Mouse (Mus musculus) embryonic facial prominence, embryonic 13.5 days (tissue): ENCODE measurements around the gene Heatr6. TPM values are rescaled to one million over a fixed set of nuclear protein-coding genes. Genes with fewer than 3 reads are reported as not detected.

Experiments
- ATAC-seq: fragments of 200-750 bp; cut with Nextera tagmentation; 2 replicates; pipeline ENCODE4 v1.8.0; 2017; ENCODE audit warnings: low read depth; ENCODE audit not compliant: insufficient number of reproducible peaks, insufficient read depth, low FRiP score, low TSS enrichment
- H3K27ac ChIP-seq: fragments of 300-500 bp; sonication (generic); 2 replicates; pipeline ENCODE4 v1.5.1; 2015; ENCODE audit warnings: moderate library complexity, mild to moderate bottlenecking, inconsistent platforms
- H3K27me3 ChIP-seq: fragments of 300-500 bp; sonication (generic); 2 replicates; pipeline ENCODE4 v1.6.1; 2015; ENCODE audit warnings: mild to moderate bottlenecking, inconsistent platforms
- H3K36me3 ChIP-seq: fragments of 300-500 bp; sonication (generic); 2 replicates; pipeline ENCODE4 v1.6.1; 2015; ENCODE audit warnings: mild to moderate bottlenecking, inconsistent platforms
- H3K4me1 ChIP-seq: fragments of 300-500 bp; sonication (generic); 2 replicates; pipeline ENCODE4 v1.6.1; 2015; ENCODE audit warnings: inconsistent platforms
- H3K4me2 ChIP-seq: fragments of 300-500 bp; sonication (generic); 2 replicates; pipeline ENCODE4 v1.6.1; 2015; ENCODE audit warnings: moderate library complexity, mild to moderate bottlenecking, inconsistent platforms
- H3K4me3 ChIP-seq: fragments of 300-500 bp; sonication (generic); 2 replicates; pipeline ENCODE4 v1.5.1; 2015; ENCODE audit warnings: mild to moderate bottlenecking, inconsistent platforms
- H3K9ac ChIP-seq: fragments of 300-500 bp; sonication (generic); 2 replicates; pipeline ENCODE4 v1.6.1; 2015; ENCODE audit warnings: mild to moderate bottlenecking, inconsistent platforms
- H3K9me3 ChIP-seq: fragments of 300-500 bp; sonication (generic); 2 replicates; pipeline ENCODE4 v1.6.1; 2016; ENCODE audit warnings: inconsistent platforms
- WGBS: fragments of 180-500 bp; shearing (Covaris S2); methylation state at CpG from one replicate; pipeline ENCODE4 v1.1.7; 2015; ENCODE audit warnings: mixed read lengths; 5-methylcytosine and 5-hydroxymethylcytosine counted together
- polyA plus RNA-seq: library from polyadenylated mRNA; unstranded; fragments of >200 nt; fragmentation: Nextera tagmentation; extraction: Ambion mirVana; gene quantifications from 2 replicates; pipeline ENCODE4 v1.2.1, GENCODE M21; 2015

The Heatr6 gene
- polyA plus RNA-seq, 1 experiment from 2014 or later = 32.1 TPM

DNA sequence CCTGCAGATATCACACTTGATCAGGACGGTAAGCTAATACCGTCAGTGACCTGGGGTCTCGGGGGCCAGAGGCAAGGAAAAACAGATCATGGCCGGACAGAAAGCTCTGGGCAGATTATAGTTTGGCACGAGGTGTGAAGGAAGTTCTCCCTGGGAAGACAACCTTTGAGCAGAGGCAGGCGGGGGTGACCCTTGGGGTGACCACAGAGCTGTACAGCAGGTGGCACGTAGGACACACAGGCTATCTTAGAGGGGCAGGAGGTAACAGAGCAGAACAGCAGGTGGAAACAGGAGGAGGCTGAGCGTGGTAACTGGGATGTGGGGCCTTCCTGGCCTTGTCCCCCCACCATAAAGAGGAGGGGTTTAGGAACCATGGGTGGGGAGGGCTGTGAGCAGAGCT lies 34.8 kb downstream of the Heatr6 start:
- Histone ChIP-seq H3K4me3 (no peak overlapping the region), H3K36me3 (peaks cover 6% of the 10 kb centered on the region; the same call in 1 of the 2 replicates), H3K9me3 (no peaks in the 10 kb centered on the region), H3K9ac (no peak overlapping the region), H3K27ac (no peak overlapping the region), H3K4me1 (peaks cover 5% of the 10 kb centered on the region; the same call in 1 of the 2 replicates), H3K27me3 (no peaks in the 10 kb centered on the region), H3K4me2 (no peak overlapping the region)
- no peak for ATAC-seq
- WGBS = 68% methylated on average over 8 of the region's 8 CpGs

DNA sequence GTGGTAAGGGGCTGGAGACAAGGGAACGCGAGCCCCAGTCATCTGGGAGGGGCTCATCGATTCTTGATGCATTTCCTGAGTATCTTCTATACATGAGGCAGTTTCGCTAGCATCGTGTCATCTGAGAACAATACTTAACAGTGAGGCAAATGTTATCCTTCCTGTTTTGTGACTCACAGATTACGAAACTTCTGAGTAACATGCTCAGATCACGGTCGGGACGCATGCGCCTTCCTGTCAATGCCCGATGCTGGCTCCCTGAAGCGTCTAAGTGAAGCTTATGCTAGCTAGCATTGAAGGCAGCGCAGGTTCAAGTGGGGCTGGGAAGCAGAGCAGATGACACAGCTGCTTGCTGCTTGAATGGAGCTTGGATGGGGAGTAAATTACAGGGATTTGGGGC lies 35.8 kb downstream of the Heatr6 start:
- WGBS = 52% methylated on average over 13 of the region's 13 CpGs
- Histone ChIP-seq H3K9me3 (no peaks in the 10 kb centered on the region), H3K4me1 (0 out of 2 replicates have a peak, but pooled peaks cover under 1% of the 10 kb centered on the region), H3K4me3 (no peak overlapping the region), H3K9ac (no peak overlapping the region; the same call in 1 of the 2 replicates), H3K27ac (no peak overlapping the region), H3K36me3 (no peaks in the 10 kb centered on the region), H3K4me2 (no peak overlapping the region), H3K27me3 (no peaks in the 10 kb centered on the region)
- ATAC-seq = no peak

- Histone ChIP-seq H3K36me3 (no peaks in the 10 kb centered on the region), H3K4me1 (no peaks in the 10 kb centered on the region), H3K9ac (no peak overlapping the region), H3K27me3 (no peaks in the 10 kb centered on the region), H3K4me2 (no peak overlapping the region), H3K4me3 (no peak overlapping the region), H3K9me3 (no peaks in the 10 kb centered on the region), H3K27ac (no peak overlapping the region)
- ATAC-seq = no peak
- WGBS = 65% methylated on average over 4 of the region's 4 CpGs
Observed at GRCm38 (mm10) chr11:83791133-83791532, 37.6 kb downstream of the Heatr6 start.

DNA sequence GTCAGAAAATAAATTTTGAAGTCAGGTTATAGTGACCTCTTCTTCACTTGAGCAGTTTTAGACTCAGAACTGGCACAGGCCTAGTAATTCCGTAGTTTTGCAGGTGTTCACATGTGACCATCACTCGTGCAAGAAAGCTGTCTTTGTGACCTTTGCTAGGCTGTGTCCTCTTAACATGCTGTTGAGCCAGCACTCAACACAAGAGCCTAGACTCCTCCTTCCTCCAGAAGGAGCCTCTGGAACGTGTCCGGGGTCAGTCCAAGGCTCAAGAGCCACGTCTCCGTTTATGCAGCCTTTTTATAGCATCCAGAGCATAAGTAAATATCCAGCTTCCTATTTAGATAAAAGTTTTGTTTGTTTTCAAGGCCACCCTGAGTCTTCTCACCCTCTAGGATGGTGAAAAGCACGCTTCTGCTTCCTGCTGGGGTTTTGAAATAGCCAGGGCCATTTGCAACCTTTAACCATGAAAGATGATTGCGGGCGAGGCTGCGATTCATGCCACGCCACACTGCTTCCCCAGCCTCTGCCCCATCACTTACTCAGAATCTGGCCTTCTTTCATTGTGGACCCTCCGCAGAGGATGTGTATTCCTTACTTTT lies 38.9 kb downstream of the Heatr6 start:
- Histone ChIP-seq H3K4me2 (no peak overlapping the region), H3K9me3 (no peaks in the 10 kb centered on the region), H3K9ac (no peak overlapping the region), H3K27me3 (no peaks in the 10 kb centered on the region), H3K4me1 (no peaks in the 10 kb centered on the region), H3K4me3 (no peak overlapping the region), H3K27ac (no peak overlapping the region), H3K36me3 (no peaks in the 10 kb centered on the region)
- WGBS = 80% methylated on average over 12 of the region's 12 CpGs
- no peak for ATAC-seq

- no peak overlapping the region for H3K4me2 ChIP-seq
- no peak for ATAC-seq
- WGBS = 81% methylated on average over 14 of the region's 14 CpGs
- H3K4me1 ChIP-seq = no peaks in the 10 kb centered on the region
- no peak overlapping the region for H3K27ac ChIP-seq
- H3K4me3 ChIP-seq = no peak overlapping the region
- H3K9ac ChIP-seq = no peak overlapping the region
- no peaks in the 10 kb centered on the region for H3K9me3 ChIP-seq
- H3K27me3 ChIP-seq = no peaks in the 10 kb centered on the region
- no peaks in the 10 kb centered on the region for H3K36me3 ChIP-seq
Observed at GRCm38 (mm10) chr11:83793264-83793663, 39.8 kb downstream of the Heatr6 start.

DNA sequence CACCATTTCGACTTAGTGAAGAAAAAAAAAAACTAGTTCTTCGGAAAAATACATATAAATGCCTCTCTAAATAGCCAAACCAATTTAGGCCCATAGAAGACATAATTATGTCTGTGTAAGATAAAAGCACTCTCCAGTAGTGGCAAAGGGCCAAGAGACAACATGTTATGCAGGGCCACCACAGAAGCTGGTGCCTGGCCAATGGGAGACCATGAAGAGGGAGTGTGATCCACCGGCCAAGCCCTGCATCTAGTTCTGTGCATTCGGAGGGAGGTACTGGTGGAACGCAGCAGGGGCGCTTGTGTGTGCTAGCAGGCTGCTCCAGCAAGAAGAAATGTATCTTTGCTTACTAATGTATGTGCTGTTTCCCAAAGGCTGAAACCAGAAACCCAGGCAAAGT lies 42.6 kb downstream of the Heatr6 start:
- Histone ChIP-seq H3K27ac (no peak overlapping the region), H3K9me3 (no peaks in the 10 kb centered on the region), H3K27me3 (no peaks in the 10 kb centered on the region), H3K4me2 (no peak overlapping the region), H3K4me1 (no peaks in the 10 kb centered on the region), H3K4me3 (no peak overlapping the region), H3K36me3 (no peaks in the 10 kb centered on the region), H3K9ac (no peak overlapping the region)
- WGBS = 63% methylated on average over 6 of the region's 6 CpGs
- ATAC-seq = no peak

DNA sequence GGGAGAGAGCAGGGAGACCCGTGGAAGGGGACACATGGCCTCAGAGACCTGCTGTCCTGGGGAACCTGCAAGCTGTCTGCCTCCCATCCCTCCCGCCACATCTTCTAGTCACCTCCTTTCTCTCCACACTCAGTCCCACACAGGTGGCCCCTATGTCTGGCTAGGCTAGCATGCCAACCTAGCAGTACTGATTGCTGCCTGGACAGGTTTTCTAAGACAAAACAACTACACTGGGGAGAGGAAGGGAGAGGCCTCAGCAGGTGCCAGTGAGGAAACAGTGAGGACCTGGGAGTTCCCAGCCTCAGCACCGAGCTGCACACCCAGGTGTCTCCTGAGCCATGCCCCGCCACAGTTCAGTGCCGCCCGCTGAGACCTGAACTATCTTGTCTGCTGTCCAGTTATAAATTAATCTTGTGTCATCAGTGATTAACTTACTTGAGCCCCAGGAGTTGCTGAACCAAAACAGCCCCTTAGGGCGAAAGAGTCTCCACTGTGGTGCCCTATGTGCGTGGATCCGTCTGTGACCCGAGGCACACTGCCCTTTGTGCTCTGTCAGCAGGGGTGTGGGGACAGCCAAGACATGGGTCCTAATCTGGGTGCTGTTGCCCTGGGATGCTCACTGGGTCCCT lies 43.6 kb downstream of the Heatr6 start:
- Histone ChIP-seq H3K36me3 (no peaks in the 10 kb centered on the region), H3K9ac (no peak overlapping the region), H3K9me3 (no peaks in the 10 kb centered on the region), H3K27ac (no peak overlapping the region), H3K27me3 (no peaks in the 10 kb centered on the region), H3K4me3 (no peak overlapping the region), H3K4me2 (no peak overlapping the region), H3K4me1 (no peaks in the 10 kb centered on the region)
- WGBS = 72% methylated on average over 10 of the region's 10 CpGs
- ATAC-seq = no peak

- ATAC-seq = no peak
- no peaks in the 10 kb centered on the region for H3K9me3 ChIP-seq
- H3K9ac ChIP-seq = no peak overlapping the region
- 72% methylated on average over 12 of the region's 12 CpGs for WGBS
- H3K4me2 ChIP-seq = no peak overlapping the region
- no peaks in the 10 kb centered on the region for H3K36me3 ChIP-seq
- no peak overlapping the region for H3K4me3 ChIP-seq
- no peaks in the 10 kb centered on the region for H3K27me3 ChIP-seq
- no peak overlapping the region for H3K27ac ChIP-seq
- H3K4me1 ChIP-seq = no peaks in the 10 kb centered on the region
Observed at GRCm38 (mm10) chr11:83799871-83800430, 46.5 kb downstream of the Heatr6 start.

DNA sequence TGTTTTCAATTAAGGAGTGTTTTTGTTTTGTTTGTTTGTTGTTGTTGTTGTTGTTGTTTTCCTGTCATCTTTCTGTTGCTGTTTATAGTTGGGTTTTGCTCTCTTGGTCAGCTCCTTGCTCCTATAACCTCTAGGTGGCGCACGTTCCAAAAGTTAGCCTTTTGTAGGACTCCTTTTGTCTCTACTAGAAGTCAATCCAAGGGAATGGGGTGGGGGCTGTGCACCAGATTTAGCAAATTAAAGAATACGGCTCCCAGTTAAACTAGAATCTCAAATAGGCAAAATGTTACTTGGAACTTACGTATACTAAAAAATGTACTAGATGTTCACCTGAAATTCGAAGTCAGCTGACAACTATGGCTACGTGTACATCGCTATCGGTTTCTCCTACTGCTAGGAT lies 48.7 kb downstream of the Heatr6 start:
- Histone ChIP-seq H3K36me3 (no peaks in the 10 kb centered on the region), H3K9me3 (no peaks in the 10 kb centered on the region), H3K27me3 (no peaks in the 10 kb centered on the region), H3K9ac (no peak overlapping the region), H3K4me3 (no peak overlapping the region), H3K4me2 (no peak overlapping the region), H3K27ac (no peak overlapping the region), H3K4me1 (no peaks in the 10 kb centered on the region)
- 66% methylated on average over 8 of the region's 8 CpGs for WGBS
- no peak for ATAC-seq

DNA sequence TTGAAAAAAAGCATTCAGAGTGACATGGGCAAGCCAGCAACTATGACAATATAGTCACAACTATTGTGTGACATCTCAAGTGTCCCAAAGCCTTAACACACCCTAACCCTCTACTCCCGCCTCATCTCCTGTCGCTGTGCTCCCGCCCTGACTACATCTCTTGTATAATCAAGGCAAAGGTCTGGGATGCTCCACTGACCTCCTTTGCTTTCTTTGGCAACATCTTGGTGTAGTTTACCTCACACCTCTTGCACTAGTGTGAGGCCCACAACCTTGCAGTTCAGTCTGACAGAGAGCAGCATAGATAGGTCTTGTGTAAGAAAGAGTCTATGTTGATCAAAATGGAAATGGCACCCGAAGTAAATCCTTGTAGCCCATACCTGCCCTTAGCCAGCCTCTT lies 49.1 kb downstream of the Heatr6 start:
- no peaks in the 10 kb centered on the region for H3K4me1 ChIP-seq
- no peaks in the 10 kb centered on the region for H3K27me3 ChIP-seq
- no peak overlapping the region for H3K9ac ChIP-seq
- H3K36me3 ChIP-seq = no peaks in the 10 kb centered on the region
- ATAC-seq = no peak
- no peaks in the 10 kb centered on the region for H3K9me3 ChIP-seq
- no peak overlapping the region for H3K4me2 ChIP-seq
- WGBS = 91% methylated on average over 4 of the region's 4 CpGs
- H3K27ac ChIP-seq = no peak overlapping the region
- H3K4me3 ChIP-seq = no peak overlapping the region

DNA sequence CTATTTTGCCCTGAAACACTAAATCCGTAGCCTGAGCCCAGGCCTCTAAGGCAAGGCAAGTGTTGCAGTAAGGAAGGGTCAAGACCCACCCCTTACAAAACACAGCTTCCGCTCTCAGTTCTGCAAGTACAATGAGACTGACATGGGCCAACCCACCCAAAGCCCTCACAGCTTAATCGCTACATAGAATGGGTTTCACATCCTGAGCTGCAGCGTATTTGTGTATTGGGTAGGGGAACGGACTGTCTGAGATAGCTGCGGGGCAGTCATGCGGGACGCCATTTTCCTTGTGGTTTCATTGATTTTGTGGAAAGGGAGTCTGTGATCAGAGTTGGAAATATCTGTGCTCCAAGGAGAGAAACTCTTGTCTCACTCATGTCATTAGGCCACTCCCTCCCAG lies 56.9 kb downstream of the Heatr6 start:
- H3K27ac ChIP-seq = no peak overlapping the region
- H3K27me3 ChIP-seq = no peaks in the 10 kb centered on the region
- no peak overlapping the region for H3K9ac ChIP-seq
- 83% methylated on average over 8 of the region's 8 CpGs for WGBS
- ATAC-seq = no peak
- no peaks in the 10 kb centered on the region for H3K9me3 ChIP-seq
- no peaks in the 10 kb centered on the region for H3K36me3 ChIP-seq
- H3K4me1 ChIP-seq = 0 out of 2 replicates have a peak, but pooled peaks cover 3% of the 10 kb centered on the region
- H3K4me2 ChIP-seq = no peak overlapping the region
- no peak overlapping the region for H3K4me3 ChIP-seq

DNA sequence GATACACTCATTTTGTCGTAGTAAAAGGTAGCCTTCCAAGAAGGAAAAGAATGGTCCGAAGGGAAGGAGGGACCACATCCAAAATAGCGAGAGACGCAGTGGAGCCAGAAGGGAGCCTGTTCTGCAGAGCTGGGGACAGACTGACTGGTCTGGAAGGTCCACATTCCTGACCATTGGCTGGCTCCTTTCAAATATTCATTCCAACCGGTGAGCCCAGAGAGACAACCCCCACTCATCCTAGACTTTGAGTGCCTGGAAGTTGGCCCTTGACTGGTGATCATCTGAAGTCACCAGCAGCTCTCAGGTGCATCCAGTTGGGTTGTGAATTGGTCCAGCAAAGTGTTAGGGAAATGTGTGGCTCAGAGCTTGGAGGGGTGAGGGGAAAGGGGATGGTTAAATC lies 61.7 kb downstream of the Heatr6 start:
- no peak overlapping the region for H3K4me2 ChIP-seq
- no peaks in the 10 kb centered on the region for H3K27me3 ChIP-seq
- no peaks in the 10 kb centered on the region for H3K36me3 ChIP-seq
- H3K9me3 ChIP-seq = no peaks in the 10 kb centered on the region
- H3K4me1 ChIP-seq = peaks cover 14% of the 10 kb centered on the region
- H3K9ac ChIP-seq = no peak overlapping the region
- no peak overlapping the region for H3K4me3 ChIP-seq
- WGBS = 74% methylated on average over 5 of the region's 5 CpGs
- no peak overlapping the region for H3K27ac ChIP-seq
- ATAC-seq = no peak
